Mouse (Mus musculus) cerebral cortex, adult 2 months (tissue): ENCODE measurements around the gene Atp13a4.

Source experiments
- WGBS: fragments of 180-500 bp; shearing (Covaris S2); methylation state at CpG from one replicate; pipeline ENCODE4 v1.1.7; 2018; 5-methylcytosine and 5-hydroxymethylcytosine counted together

Atp13a4 gene

GRCm38 (mm10) chr16:29544829-29545228, at the start of gene Atp13a4:
Gene Atp13a4 (minus strand): TSS chr16:29544864.
- 87% methylated on average over 11 of the region's 11 CpGs for whole genome bisulfite sequencing

GRCm38 (mm10) chr16:29592171-29592570, 47.5 kb upstream of the Atp13a4 start:
- WGBS: 86% methylated on average over 7 of the region's 7 CpGs

- WGBS: 6% methylated on average over 12 of the region's 12 CpGs
These were observed 35.1 kb upstream of the Atp13a4 start for GRCm38 (mm10) chr16:29579787-29580176.

- WGBS: under 1% methylated on average over 39 of the region's 39 CpGs
These were observed 34.6 kb upstream of the Atp13a4 start, which contains the start of gene Opa1 for GRCm38 (mm10) chr16:29579167-29579786. Gene Opa1 (plus strand): TSS chr16:29579334.

- WGBS: 9% methylated on average over 5 of the region's 5 CpGs
These were observed 31.0 kb upstream of the Atp13a4 start for GRCm38 (mm10) chr16:29575620-29576019.

GRCm38 (mm10) chr16:29574013-29574412, 29.3 kb upstream of the Atp13a4 start:
- WGBS: 56% methylated on average over 4 of the region's 4 CpGs

DNA sequence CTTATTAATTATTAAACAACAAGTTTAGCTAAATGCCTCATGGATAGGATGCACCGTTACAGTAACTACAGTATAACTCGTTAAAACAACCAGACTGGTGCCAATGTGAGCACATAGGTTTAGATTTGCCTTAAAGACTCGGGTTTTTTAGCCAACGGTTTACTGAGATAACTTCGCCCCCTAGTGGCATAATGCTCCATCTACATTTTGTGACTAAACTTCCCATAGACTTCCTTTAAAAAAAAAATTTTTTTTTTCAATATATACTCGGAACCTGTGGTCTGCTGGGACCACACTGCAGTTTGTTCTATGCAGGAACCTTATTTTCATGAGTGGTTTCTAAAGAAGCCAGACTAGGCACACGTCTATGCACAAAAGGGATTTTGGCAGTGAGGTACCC, 16.2 kb upstream of the Atp13a4 start:
- 2% methylated on average over 7 of the region's 7 CpGs for WGBS

GRCm38 (mm10) chr16:29560454-29560853, 15.8 kb upstream of the Atp13a4 start:
- 25% methylated on average over 10 of the region's 10 CpGs for WGBS

GRCm38 (mm10) chr16:29559667-29560066, 15.0 kb upstream of the Atp13a4 start:
- 91% methylated on average over 5 of the region's 5 CpGs for WGBS

DNA sequence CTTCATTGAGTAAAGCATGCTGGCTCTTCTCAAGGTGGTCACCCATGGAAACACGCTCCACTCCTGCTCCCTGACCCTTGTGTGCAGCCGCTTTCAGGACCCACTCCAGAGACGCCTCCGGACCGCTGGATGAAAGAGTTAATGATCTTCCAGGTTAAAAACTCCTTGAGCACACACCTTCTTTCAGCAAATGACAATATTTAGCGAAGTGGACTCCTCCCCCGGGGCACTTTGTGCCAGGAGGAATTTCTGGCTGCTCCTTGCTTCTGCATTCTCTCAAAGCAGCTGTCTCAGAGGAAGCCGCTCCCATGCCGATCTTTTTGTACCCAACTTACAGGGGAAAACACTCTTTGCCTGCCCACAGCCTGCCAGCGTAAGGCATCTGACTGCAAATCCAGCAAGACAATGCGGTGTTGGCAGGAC, 3.4 kb downstream of the Atp13a4 start:
- WGBS: 42% methylated on average over 11 of the region's 11 CpGs

- WGBS: 43% methylated on average over 15 of the region's 15 CpGs
These were observed 8.1 kb downstream of the Atp13a4 start for GRCm38 (mm10) chr16:29536411-29537204.

- 77% methylated on average over 4 of the region's 4 CpGs for WGBS
These were observed 8.8 kb downstream of the Atp13a4 start for GRCm38 (mm10) chr16:29535866-29536265.

DNA sequence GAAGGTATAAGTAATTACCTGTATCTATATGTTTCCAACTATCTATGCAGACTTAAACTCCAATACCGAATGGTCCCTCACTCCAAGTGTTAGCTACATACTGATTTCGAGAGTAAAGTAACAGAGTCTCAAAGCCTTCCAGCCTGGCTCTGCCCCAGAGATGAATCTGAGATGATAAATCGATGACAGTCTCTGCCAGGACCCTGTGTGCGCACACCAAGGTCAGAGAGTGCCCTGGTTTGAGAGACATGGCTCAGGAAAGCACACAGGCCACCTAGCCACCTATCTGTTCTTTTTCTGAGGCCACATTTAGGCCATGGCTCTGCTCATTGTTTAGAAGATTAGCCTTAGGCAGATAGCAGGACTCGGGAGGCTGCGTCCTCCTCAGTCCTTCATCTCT, 11.0 kb downstream of the Atp13a4 start:
- 91% methylated on average over 6 of the region's 6 CpGs for WGBS

- WGBS: 92% methylated on average over 6 of the region's 6 CpGs
These were observed 17.6 kb downstream of the Atp13a4 start for GRCm38 (mm10) chr16:29527085-29527484.

DNA sequence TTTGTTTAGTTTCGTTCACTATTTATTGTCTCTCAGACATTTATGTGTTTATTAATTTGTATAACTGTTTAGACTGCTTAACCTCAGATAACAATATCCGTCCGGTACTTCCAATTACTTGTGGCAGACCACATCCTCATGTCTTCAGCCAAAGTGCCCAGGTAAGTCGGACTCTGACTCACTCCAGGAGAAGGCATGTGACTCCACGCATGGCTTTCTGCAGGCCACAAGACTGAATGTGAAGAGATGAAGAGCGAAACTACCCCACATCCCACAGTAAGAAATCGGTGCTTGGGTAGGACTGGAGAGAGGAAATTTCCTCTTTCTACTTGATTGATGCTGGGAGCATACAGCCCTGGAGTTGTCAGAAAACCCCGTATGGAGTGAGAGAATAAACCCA, 18.1 kb downstream of the Atp13a4 start:
- WGBS: 89% methylated on average over 8 of the region's 8 CpGs

DNA sequence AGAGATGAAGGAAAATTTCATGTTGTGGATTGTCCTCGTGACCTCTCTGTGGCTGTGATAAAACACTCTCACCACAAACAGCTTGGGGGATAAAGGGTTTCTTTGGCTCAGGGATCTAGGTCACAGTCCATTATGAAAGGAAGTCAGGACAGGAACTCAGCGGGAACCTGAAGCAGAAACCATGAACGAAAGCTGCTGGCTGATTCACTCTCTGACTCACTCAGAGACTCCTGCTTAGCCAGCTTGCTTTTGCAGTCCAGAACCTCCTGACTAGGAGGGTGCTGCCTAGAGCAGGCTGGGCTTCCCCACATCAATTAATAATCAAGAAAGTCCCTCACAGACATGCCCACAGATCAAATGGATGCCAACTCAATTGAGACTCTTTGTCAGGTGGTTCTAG, 32.2 kb downstream of the Atp13a4 start:
- WGBS: 46% methylated on average over 3 of the region's 3 CpGs

DNA sequence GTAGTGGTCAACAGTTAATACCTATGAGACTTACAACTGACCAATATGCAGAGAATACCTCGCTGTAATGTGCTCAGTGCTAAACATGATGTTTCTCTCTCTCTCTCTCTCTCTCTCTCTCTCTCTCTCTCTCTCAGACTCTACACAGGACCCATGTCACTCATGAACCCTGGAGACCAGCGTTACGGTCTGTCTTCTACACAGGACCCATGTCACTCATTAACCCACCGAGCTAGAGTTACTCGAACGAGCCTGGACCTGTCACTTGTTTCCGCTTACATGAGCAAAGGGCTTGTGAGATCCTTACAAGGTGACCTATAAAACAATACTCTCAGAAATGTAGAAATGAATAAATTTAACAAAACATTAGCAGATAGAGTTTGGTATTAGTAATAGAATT, 33.9 kb downstream of the Atp13a4 start:
- WGBS: 87% methylated on average over 7 of the region's 7 CpGs

GRCm38 (mm10) chr16:29509881-29510280, 34.8 kb downstream of the Atp13a4 start:
- 93% methylated on average over 3 of the region's 3 CpGs for WGBS

GRCm38 (mm10) chr16:29504671-29505070, 40.0 kb downstream of the Atp13a4 start:
- 55% methylated on average over 4 of the region's 4 CpGs for WGBS

DNA sequence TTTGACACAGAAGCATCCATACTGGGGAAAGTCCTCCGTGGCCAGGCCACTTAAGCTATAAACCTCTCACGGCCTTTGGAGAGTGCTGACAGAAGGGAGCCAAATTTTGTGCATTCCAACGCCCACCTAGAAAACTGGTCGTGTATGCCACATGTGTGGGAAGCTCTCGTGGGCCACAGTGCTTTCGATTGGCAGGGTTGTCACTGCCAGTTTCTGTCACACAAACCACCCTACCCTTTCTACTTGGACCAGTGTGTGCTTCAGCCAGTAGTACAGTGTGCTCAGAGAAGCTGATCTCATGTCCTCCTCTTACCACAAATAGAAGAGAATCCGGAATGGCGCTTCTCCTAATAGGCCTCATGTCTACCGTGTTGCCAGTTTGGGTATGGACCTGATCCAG, 40.5 kb downstream of the Atp13a4 start:
- 56% methylated on average over 9 of the region's 9 CpGs for WGBS

- WGBS: 84% methylated on average over 3 of the region's 3 CpGs
These were observed 53.6 kb downstream of the Atp13a4 start for GRCm38 (mm10) chr16:29491031-29491430.

- WGBS: 91% methylated on average over 6 of the region's 6 CpGs
These were observed 64.3 kb downstream of the Atp13a4 start for GRCm38 (mm10) chr16:29480396-29480795.

DNA sequence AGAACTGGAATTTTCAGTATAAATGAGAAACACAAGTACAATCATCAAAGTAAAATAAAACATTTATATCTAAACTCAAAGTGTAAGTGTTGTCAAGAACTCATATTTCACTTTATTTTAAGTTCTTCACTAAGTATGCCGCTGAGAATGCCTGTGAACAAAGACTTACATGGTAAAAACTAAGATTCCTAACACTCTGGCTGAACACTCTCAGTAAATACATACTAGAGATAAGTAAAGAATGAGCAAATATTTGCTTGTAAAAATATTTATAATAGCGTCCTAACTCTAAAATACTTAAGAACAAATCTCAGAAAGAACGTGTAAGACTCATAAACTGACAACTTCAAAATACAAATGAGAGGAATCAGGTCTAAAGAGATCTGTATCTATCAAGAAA, 80.9 kb downstream of the Atp13a4 start:
- 80% methylated on average over 3 of the region's 3 CpGs for WGBS
